Mouse (Mus musculus) E14TG2a.4 (cell line): ENCODE measurements around the gene 4930519G04Rik.

Source experiments
- H3K27me3 ChIP-seq: 2 replicates; pipeline ENCODE4 v1.6.1; 2014; ENCODE audit warnings: low read length, control low read depth; ENCODE audit not compliant: insufficient read depth
- H3K36me3 ChIP-seq: 2 replicates; pipeline ENCODE4 v1.6.1; 2014; ENCODE audit warnings: low read length, control low read depth; ENCODE audit not compliant: insufficient read depth
- H3K4me1 ChIP-seq: replicated peaks from 2 replicates; pipeline ENCODE4 v1.6.1; 2014; ENCODE audit warnings: low read depth, low read length, control low read depth
- H3K4me3 ChIP-seq: replicated peaks from 2 replicates; pipeline ENCODE4 v1.5.1; 2014; ENCODE audit warnings: mild to moderate bottlenecking, low read length
- H3K9me3 ChIP-seq: 2 replicates; pipeline ENCODE4 v1.6.1; 2014; ENCODE audit warnings: low read length, control low read depth
- CTCF ChIP-seq: conservative IDR thresholded peaks from 2 replicates; pipeline ENCODE4 v1.5.1; 2014; ENCODE audit warnings: low read length
- NANOG ChIP-seq: IDR thresholded peaks from 2 replicates; pipeline ENCODE4 v1.6.1; 2014; ENCODE audit warnings: borderline replicate concordance, low read length, mixed read lengths
- POU5F1 ChIP-seq: IDR thresholded peaks from 2 replicates; pipeline ENCODE4 v1.6.1; 2014; ENCODE audit warnings: low read length, borderline replicate concordance

Gene 4930519G04Rik

GRCm38 (mm10) chr5:114926153-114926684 is 72.8 kb downstream of the 4930519G04Rik start:
- Histone ChIP-seq H3K27me3 (no peaks in the 10 kb centered on the region), H3K4me1 (peaks cover 19% of the 10 kb centered on the region), H3K36me3 (no peaks in the 10 kb centered on the region), H3K4me3 (no peak overlapping the region), H3K9me3 (no peaks in the 10 kb centered on the region)
- TF ChIP-seq NANOG = no peak
- no peak for TF ChIP-seq CTCF
- no peak for TF ChIP-seq POU5F1

GRCm38 (mm10) chr5:114926753-114927152 is 73.3 kb downstream of the 4930519G04Rik start:
- Histone ChIP-seq H3K4me1 (peaks cover 20% of the 10 kb centered on the region), H3K4me3 (no peak overlapping the region), H3K36me3 (no peaks in the 10 kb centered on the region), H3K9me3 (no peaks in the 10 kb centered on the region), H3K27me3 (no peaks in the 10 kb centered on the region)
- TF ChIP-seq POU5F1 (no peak), NANOG (no peak), CTCF (no peak)

GRCm38 (mm10) chr5:114931626-114932025 is 78.2 kb downstream of the 4930519G04Rik start:
- H3K4me1 ChIP-seq = peaks cover 33% of the 10 kb centered on the region
- 0 out of 2 replicates have a peak overlapping the region, but pooled peaks have one; percentile 7 for H3K4me3 ChIP-seq
- TF ChIP-seq CTCF (no peak), NANOG (no peak), POU5F1 (no peak)
- H3K36me3 ChIP-seq = no peaks in the 10 kb centered on the region
- no peaks in the 10 kb centered on the region for H3K9me3 ChIP-seq
- H3K27me3 ChIP-seq = no peaks in the 10 kb centered on the region

GRCm38 (mm10) chr5:114933206-114933605 is 79.7 kb downstream of the 4930519G04Rik start:
- H3K4me3 ChIP-seq = no peak overlapping the region
- H3K9me3 ChIP-seq = no peaks in the 10 kb centered on the region
- H3K27me3 ChIP-seq = no peaks in the 10 kb centered on the region
- H3K4me1 ChIP-seq = peaks cover 45% of the 10 kb centered on the region
- no peaks in the 10 kb centered on the region for H3K36me3 ChIP-seq
- TF ChIP-seq CTCF = no peak
- TF ChIP-seq NANOG = no peak
- no peak for TF ChIP-seq POU5F1
